Mouse (Mus musculus) embryonic facial prominence, embryonic 14.5 days (tissue): ENCODE results near the gene Gng3. TPM values are rescaled to one million over a fixed set of nuclear protein-coding genes. Genes with fewer than 3 reads are reported as not detected.

Source experiments
- ATAC-seq: fragments of 200-750 bp; cut with Nextera tagmentation; 2 replicates; pipeline ENCODE4 v1.8.0; 2017; ENCODE audit warnings: low read depth, moderate number of reproducible peaks, moderate TSS enrichment
- DNase-seq: peaks from one replicate; pipeline ENCODE4 v3.0.0-alpha.2; 2015; ENCODE audit warnings: low spot score
- H3K27ac ChIP-seq: fragments of 300-500 bp; sonication (generic); replicated peaks from 2 replicates; pipeline ENCODE4 v1.5.1; 2014; ENCODE audit warnings: low read depth, mild to moderate bottlenecking, low read length, moderate library complexity
- H3K27me3 ChIP-seq: fragments of 300-500 bp; sonication (generic); replicated peaks from 2 replicates; pipeline ENCODE4 v1.6.1; 2014; ENCODE audit warnings: low read length; ENCODE audit not compliant: control insufficient read depth, insufficient read depth
- H3K36me3 ChIP-seq: fragments of 300-500 bp; sonication (generic); 2 replicates; pipeline ENCODE4 v1.6.1; 2014; ENCODE audit warnings: low read length, mixed read lengths; ENCODE audit not compliant: control insufficient read depth, insufficient read depth
- H3K4me1 ChIP-seq: fragments of 300-500 bp; sonication (generic); 2 replicates; pipeline ENCODE4 v1.6.1; 2014; ENCODE audit warnings: antibody characterized with exemption, low read length; ENCODE audit not compliant: control insufficient read depth, insufficient read depth
- H3K4me2 ChIP-seq: fragments of 300-500 bp; sonication (generic); 2 replicates; pipeline ENCODE4 v1.6.1; 2014; ENCODE audit warnings: low read depth, mild to moderate bottlenecking, low read length, moderate library complexity, mixed read lengths
- H3K4me3 ChIP-seq: fragments of 300-500 bp; sonication (generic); 2 replicates; pipeline ENCODE4 v1.5.1; 2014; ENCODE audit warnings: low read depth, mild to moderate bottlenecking, low read length
- H3K9ac ChIP-seq: fragments of 300-500 bp; sonication (generic); 2 replicates; pipeline ENCODE4 v1.6.1; 2014; ENCODE audit warnings: low read depth, mild to moderate bottlenecking, low read length, moderate library complexity, mixed read lengths
- H3K9me3 ChIP-seq: fragments of 300-500 bp; sonication (generic); 2 replicates; pipeline ENCODE4 v1.6.1; 2016; ENCODE audit warnings: low read length; ENCODE audit not compliant: control insufficient read depth
- whole genome bisulfite sequencing: fragments of 180-500 bp; shearing (Covaris S2); extraction: QIAGEN DNeasy Blood & Tissue Kit; methylation state at CpG from one replicate; pipeline ENCODE4 v1.1.7; 2014; 5-methylcytosine and 5-hydroxymethylcytosine counted together
- polyA plus RNA-seq: library from polyadenylated mRNA; unstranded; fragments of >200 nt; fragmentation: Nextera tagmentation; extraction: Ambion mirVana; gene quantifications from 2 replicates; pipeline ENCODE4 v1.2.1, GENCODE M21; 2014

Gene Gng3
- polyA plus RNA-seq, 1 experiment from 2014 or later: 22.2 TPM

GRCm38 (mm10) chr19:8852236-8852928 is 13.4 kb upstream of the Gng3 start:
- 0 out of 2 replicates have a peak, but pooled peaks cover 3% of the 10 kb centered on the region for H3K4me1 ChIP-seq
- no peak overlapping the region for H3K4me2 ChIP-seq
- ATAC-seq: peak; percentile 31; the same call in 1 of the 2 replicates
- 56% methylated on average over 10 of the region's 10 CpGs for WGBS
- DNase-seq: no peak
- no peak overlapping the region for H3K4me3 ChIP-seq
- H3K9ac ChIP-seq: no peak overlapping the region
- no peaks in the 10 kb centered on the region for H3K9me3 ChIP-seq
- H3K27me3 ChIP-seq: no peaks in the 10 kb centered on the region
- H3K27ac ChIP-seq: no peak overlapping the region
- H3K36me3 ChIP-seq: peaks cover 6% of the 10 kb centered on the region; the same call in 1 of the 2 replicates

- Histone ChIP-seq H3K36me3 (peaks cover 13% of the 10 kb centered on the region; the same call in 1 of the 2 replicates), H3K4me3 (no peak overlapping the region), H3K4me1 (0 out of 2 replicates have a peak, but pooled peaks cover 3% of the 10 kb centered on the region), H3K9me3 (no peaks in the 10 kb centered on the region), H3K4me2 (no peak overlapping the region), H3K27me3 (no peaks in the 10 kb centered on the region), H3K9ac (no peak overlapping the region), H3K27ac (no peak overlapping the region)
- ATAC-seq: no peak
- whole genome bisulfite sequencing: 55% methylated on average over 7 of the region's 7 CpGs
- DNase-seq: no peak
Measured at GRCm38 (mm10) chr19:8851639-8852038, 12.6 kb upstream of the Gng3 start.

DNA sequence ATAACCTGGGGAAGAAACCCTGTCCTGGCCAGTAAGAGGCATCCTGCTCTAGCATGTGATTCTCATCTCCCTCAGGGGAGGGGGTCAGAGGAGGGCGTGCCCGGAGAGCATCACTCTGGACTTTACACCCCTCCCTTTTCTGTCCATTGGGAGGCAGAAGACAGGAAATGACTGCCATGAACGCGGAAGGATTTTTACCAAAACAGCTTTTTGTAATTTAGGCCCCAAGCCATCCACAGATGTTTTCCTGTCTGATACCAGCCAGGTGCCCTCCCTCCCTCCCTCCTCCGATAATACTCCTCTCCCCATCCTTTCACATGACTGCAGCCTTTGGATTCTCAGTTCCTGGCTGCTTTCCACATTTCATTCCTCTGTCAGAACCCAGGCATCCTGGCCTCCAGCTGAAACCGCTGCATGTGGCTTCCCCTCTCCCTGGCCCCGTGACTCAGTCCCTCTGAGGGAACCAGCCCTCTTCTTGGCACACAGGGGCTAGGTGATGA is 11.5 kb upstream of the Gng3 start, which contains the start of gene Lrrn4cl:
TSS of gene Lrrn4cl (plus strand) at position 367 of the 500 bp plus-strand sequence.
- Histone ChIP-seq H3K36me3 (peaks cover 24% of the 10 kb centered on the region; the same call in 1 of the 2 replicates), H3K4me2 (peak within 1 kb of the TSS; percentile 28; the same call in 1 of the 2 replicates), H3K27me3 (no peaks in the 10 kb centered on the region), H3K9me3 (no peaks in the 10 kb centered on the region), H3K4me3 (no peak within 1 kb of the TSS), H3K27ac (peak within 1 kb of the TSS; percentile 46), H3K4me1 (0 out of 2 replicates have a peak, but pooled peaks cover 3% of the 10 kb centered on the region), H3K9ac (peak within 1 kb of the TSS; percentile 37; the same call in 1 of the 2 replicates)
- DNase-seq (peak; percentile 72), ATAC-seq (peak; percentile 73; the same call in 1 of the 2 replicates)
- 12% methylated on average over 7 of the region's 7 CpGs for WGBS

GRCm38 (mm10) chr19:8848356-8848755 is 9.4 kb upstream of the Gng3 start:
- H3K27ac ChIP-seq: no peak overlapping the region

DNA sequence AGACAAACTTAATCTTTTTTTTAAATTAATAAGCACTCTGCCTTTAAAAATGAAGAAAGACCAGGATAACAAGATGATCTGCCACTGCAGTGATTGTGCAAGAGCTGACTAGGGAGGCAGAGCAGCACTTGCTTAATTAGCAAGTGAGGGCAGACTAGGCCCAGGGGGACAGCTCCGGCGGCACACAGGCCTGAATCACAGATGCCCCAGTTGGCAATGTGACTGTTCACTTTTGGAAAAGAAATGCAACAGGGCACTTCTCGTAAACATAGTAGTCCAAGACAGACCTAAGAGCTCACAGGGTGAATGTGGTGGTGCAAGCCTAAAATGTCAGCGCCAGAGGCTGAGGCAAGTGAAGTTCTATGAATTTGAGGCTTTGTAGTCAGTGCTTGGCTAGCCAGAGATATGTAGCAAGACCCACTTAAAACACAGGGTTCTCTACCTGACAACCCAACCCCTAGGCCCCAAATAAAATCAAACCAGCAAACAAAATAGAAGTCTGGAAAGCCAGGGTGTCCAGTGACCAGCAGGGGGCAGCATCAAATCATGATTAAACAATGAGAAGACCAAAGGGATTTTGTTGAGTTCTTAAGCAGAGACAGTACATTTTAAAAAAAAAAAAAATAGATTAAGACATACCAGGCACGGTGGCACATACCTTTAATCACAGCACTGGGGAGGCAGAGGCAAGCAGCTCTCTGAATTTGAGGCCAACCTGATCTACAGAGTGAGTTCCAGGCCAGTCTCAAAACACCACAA is 5.6 kb upstream of the Gng3 start:
- Histone ChIP-seq H3K27ac (no peak overlapping the region), H3K4me3 (no peak overlapping the region), H3K36me3 (peaks cover 32% of the 10 kb centered on the region; the same call in 1 of the 2 replicates), H3K9me3 (no peaks in the 10 kb centered on the region), H3K27me3 (no peaks in the 10 kb centered on the region), H3K4me1 (peaks cover 9% of the 10 kb centered on the region), H3K4me2 (no peak overlapping the region), H3K9ac (no peak overlapping the region)
- 55% methylated on average over 5 of the region's 5 CpGs for WGBS
- no peak; the same call in 1 of the 2 replicates for ATAC-seq
- peak; percentile 83 for DNase-seq

More at GRCm38 (mm10) chr19:8848356-8848755, 9.4 kb upstream of the Gng3 start:
- 0 out of 2 replicates have a peak, but pooled peaks cover 3% of the 10 kb centered on the region for H3K4me1 ChIP-seq
- H3K27me3 ChIP-seq: no peaks in the 10 kb centered on the region
- WGBS: 57% methylated on average over 5 of the region's 5 CpGs
- no peak for ATAC-seq
- H3K9ac ChIP-seq: no peak overlapping the region
- H3K36me3 ChIP-seq: peaks cover 24% of the 10 kb centered on the region; the same call in 1 of the 2 replicates
- H3K4me2 ChIP-seq: no peak overlapping the region
- no peaks in the 10 kb centered on the region for H3K9me3 ChIP-seq
- no peak for DNase-seq
- H3K4me3 ChIP-seq: no peak overlapping the region

DNA sequence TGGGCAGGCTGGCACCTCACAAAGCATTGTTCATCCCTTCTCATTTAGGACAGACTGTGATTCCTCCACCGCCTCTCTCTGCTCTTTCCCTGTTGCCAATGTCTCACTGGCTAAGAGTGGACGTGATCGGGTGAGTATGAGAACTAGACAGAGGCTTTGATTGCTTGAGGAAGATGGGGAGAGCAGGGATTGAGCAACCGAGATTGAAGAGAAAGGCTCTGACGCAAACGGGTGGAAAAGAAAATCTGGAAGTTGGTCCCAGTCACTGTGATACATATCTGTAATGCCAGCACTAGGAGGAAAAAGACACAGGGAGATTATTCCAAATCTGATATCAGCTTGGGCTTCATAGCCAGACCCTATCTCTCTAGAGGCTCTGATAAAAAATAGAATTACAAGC is 4.0 kb upstream of the Gng3 start:
- Histone ChIP-seq H3K27me3 (no peaks in the 10 kb centered on the region), H3K9ac (no peak overlapping the region), H3K4me2 (no peak overlapping the region), H3K4me3 (no peak overlapping the region), H3K27ac (no peak overlapping the region), H3K36me3 (peaks cover 32% of the 10 kb centered on the region; the same call in 1 of the 2 replicates), H3K9me3 (no peaks in the 10 kb centered on the region), H3K4me1 (peaks cover 23% of the 10 kb centered on the region)
- DNase-seq (no peak), ATAC-seq (no peak)
- WGBS: 88% methylated on average over 6 of the region's 6 CpGs

DNA sequence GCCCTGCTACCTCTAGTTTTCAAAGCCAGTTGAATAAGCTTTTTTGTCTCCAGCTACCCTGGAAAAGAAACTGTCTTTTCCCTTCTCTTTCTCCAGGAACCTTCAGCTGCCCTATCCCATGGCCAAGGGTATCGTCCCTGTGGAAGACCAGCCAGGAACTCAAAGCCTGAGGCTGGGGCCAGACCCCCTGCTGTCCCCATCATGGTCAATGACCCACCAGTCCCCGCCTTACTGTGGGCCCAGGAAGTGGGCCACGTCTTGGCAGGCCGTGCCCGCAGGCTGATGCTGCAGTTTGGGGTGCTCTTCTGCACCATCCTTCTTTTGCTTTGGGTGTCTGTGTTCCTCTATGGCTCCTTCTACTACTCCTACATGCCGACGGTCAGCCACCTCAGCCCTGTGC is 2.0 kb upstream of the Gng3 start:
- Histone ChIP-seq H3K4me2 (peak overlapping the region; percentile 75), H3K27me3 (no peaks in the 10 kb centered on the region), H3K9me3 (no peaks in the 10 kb centered on the region), H3K36me3 (peaks cover 15% of the 10 kb centered on the region; the same call in 1 of the 2 replicates), H3K4me3 (peak overlapping the region; percentile 46; the same call in 1 of the 2 replicates), H3K9ac (no peak overlapping the region; the same call in 1 of the 2 replicates), H3K27ac (no peak overlapping the region), H3K4me1 (peaks cover 23% of the 10 kb centered on the region)
- no peak for DNase-seq
- ATAC-seq: no peak
- 85% methylated on average over 7 of the region's 7 CpGs for WGBS
